Mouse (Mus musculus) embryonic facial prominence, embryonic 12.5 days (tissue): ENCODE measurements around the gene Trim38. TPM values are rescaled to one million over a fixed set of nuclear protein-coding genes. Genes with fewer than 3 reads are reported as not detected.
"Not testable (repeated sequence)": the region's sequence is repeated elsewhere in the genome, so short reads cannot be mapped to it uniquely, and the experiment has no call there.

ENCODE experiments used
- ATAC-seq: fragments of 200-750 bp; cut with Nextera tagmentation; 2 replicates; pipeline ENCODE4 v1.8.0; 2017; ENCODE audit not compliant: insufficient number of reproducible peaks, insufficient read depth, low FRiP score, low TSS enrichment
- H3K27ac ChIP-seq: fragments of 300-500 bp; sonication (generic); 2 replicates; pipeline ENCODE4 v1.5.1; 2016; ENCODE audit warnings: mild to moderate bottlenecking
- H3K27me3 ChIP-seq: fragments of 300-500 bp; sonication (generic); 2 replicates; pipeline ENCODE4 v1.6.1; 2016; ENCODE audit warnings: mild to moderate bottlenecking, moderate library complexity
- H3K36me3 ChIP-seq: fragments of 300-500 bp; sonication (generic); 2 replicates; pipeline ENCODE4 v1.6.1; 2016; ENCODE audit warnings: mild to moderate bottlenecking
- H3K4me1 ChIP-seq: fragments of 300-500 bp; sonication (generic); 2 replicates; pipeline ENCODE4 v1.6.1; 2016
- H3K4me2 ChIP-seq: fragments of 300-500 bp; sonication (generic); replicated peaks from 2 replicates; pipeline ENCODE4 v1.6.1; 2016; ENCODE audit warnings: mild to moderate bottlenecking, moderate library complexity
- H3K4me3 ChIP-seq: fragments of 300-500 bp; sonication (generic); 2 replicates; pipeline ENCODE4 v1.5.1; 2016; ENCODE audit warnings: mild to moderate bottlenecking
- H3K9ac ChIP-seq: fragments of 300-500 bp; sonication (generic); 2 replicates; pipeline ENCODE4 v1.6.1; 2016; ENCODE audit warnings: mild to moderate bottlenecking, moderate library complexity
- H3K9me3 ChIP-seq: fragments of 300-500 bp; sonication (generic); 2 replicates; pipeline ENCODE4 v1.6.1; 2016; ENCODE audit warnings: mild to moderate bottlenecking, moderate library complexity
- WGBS: fragments of 180-500 bp; shearing (Covaris S2); methylation state at CpG from one replicate; pipeline ENCODE4 v1.1.7; 2016; 5-methylcytosine and 5-hydroxymethylcytosine counted together
- polyA plus RNA-seq: library from polyadenylated mRNA; unstranded; fragments of >200 nt; fragmentation: Nextera tagmentation; extraction: Ambion mirVana; gene quantifications from 2 replicates; pipeline ENCODE4 v1.2.1, GENCODE M21; 2016

Trim38 gene
- polyA plus RNA-seq, 1 experiment from 2014 or later = 0.10 TPM

- no peaks in the 10 kb centered on the region for H3K27me3 ChIP-seq
- H3K4me3 ChIP-seq = peak overlapping the region; percentile 62
- peak overlapping the region; percentile 99 for H3K27ac ChIP-seq
- no peaks in the 10 kb centered on the region for H3K9me3 ChIP-seq
- under 1% methylated on average over 39 of the region's 39 CpGs for WGBS
- H3K4me1 ChIP-seq = peaks cover 9% of the 10 kb centered on the region; the same call in 1 of the 2 replicates
- H3K4me2 ChIP-seq = peak overlapping the region; percentile 92
- peak overlapping the region; percentile 83 for H3K9ac ChIP-seq
- ATAC-seq = peak; percentile 90
- H3K36me3 ChIP-seq = no peaks in the 10 kb centered on the region
Measured at GRCm38 (mm10) chr13:23739069-23739921, 30.4 kb upstream of the Trim38 start.

DNA sequence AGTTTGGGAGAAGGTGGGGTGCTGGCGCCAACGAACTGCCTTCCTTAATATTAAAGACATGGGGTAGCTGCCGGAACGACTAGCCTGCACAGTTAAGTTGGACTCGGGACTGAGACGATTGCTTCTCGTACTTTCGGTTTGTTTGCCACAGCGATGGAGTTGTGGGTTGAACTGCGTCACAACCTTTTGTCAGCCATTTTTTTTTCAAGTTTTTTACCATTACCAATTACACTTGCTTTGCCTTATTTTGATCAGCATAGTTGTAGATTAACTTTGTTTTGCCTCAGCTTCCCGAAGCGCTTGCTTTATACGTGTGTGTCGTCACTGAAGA is 29.8 kb upstream of the Trim38 start:
- Histone ChIP-seq H3K36me3 (no peaks in the 10 kb centered on the region), H3K27ac (peak overlapping the region; percentile 99), H3K4me2 (peak overlapping the region; percentile 92), H3K4me1 (peaks cover 13% of the 10 kb centered on the region; the same call in 1 of the 2 replicates), H3K9me3 (no peaks in the 10 kb centered on the region), H3K4me3 (peak overlapping the region; percentile 62), H3K27me3 (no peaks in the 10 kb centered on the region), H3K9ac (peak overlapping the region; percentile 83)
- 1% methylated on average over 14 of the region's 14 CpGs for WGBS
- ATAC-seq = no peak

DNA sequence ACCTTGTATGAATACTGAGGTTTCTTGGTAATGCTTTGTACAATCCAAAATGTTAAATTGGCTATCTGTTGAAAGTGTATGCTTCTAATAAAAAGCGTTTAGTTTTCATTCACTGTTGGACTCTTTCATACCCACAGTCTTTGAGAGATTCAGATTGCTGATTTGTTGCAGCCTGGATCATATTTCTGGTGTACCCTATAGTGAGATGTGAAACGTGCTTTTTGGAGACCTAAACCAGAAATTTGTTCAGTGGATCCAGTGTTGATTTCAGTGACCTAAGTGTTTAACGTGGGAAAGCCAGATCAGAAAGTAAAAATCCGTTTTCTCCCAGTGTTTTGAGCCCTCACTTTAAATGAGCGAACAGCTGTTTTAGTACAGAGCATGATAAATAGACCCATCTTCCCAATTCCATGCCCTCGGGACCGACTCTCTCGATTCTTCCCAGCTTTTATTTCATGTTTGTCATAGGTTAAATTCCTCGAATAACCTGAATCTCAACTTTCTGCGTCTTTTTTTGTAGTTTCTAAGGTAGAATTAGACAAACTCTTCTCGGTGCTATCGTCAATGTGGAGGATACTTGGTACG is 29.4 kb upstream of the Trim38 start:
- Histone ChIP-seq H3K4me2 (peak overlapping the region; percentile 92), H3K9ac (peak overlapping the region; percentile 83), H3K4me3 (peak overlapping the region; percentile 62), H3K27ac (peak overlapping the region; percentile 99), H3K36me3 (no peaks in the 10 kb centered on the region), H3K27me3 (no peaks in the 10 kb centered on the region), H3K9me3 (no peaks in the 10 kb centered on the region), H3K4me1 (peaks cover 13% of the 10 kb centered on the region; the same call in 1 of the 2 replicates)
- 28% methylated on average over 13 of the region's 13 CpGs for WGBS
- no peak for ATAC-seq

- Histone ChIP-seq H3K4me2 (peak overlapping the region; percentile 92), H3K36me3 (no peaks in the 10 kb centered on the region), H3K9ac (peak overlapping the region; percentile 83), H3K27ac (peak overlapping the region; percentile 99), H3K27me3 (no peaks in the 10 kb centered on the region), H3K4me1 (peaks cover 13% of the 10 kb centered on the region; the same call in 1 of the 2 replicates), H3K4me3 (peak overlapping the region; percentile 62), H3K9me3 (no peaks in the 10 kb centered on the region)
- 52% methylated on average over 5 of the region's 5 CpGs for WGBS
- ATAC-seq = no peak
Measured at GRCm38 (mm10) chr13:23740910-23741309, 28.8 kb upstream of the Trim38 start.

- no peak for ATAC-seq
- Histone ChIP-seq H3K4me3 (no peak overlapping the region), H3K4me2 (no peak overlapping the region), H3K9me3 (no peaks in the 10 kb centered on the region), H3K4me1 (peaks cover 13% of the 10 kb centered on the region; the same call in 1 of the 2 replicates), H3K36me3 (no peaks in the 10 kb centered on the region), H3K9ac (no peak overlapping the region), H3K27ac (0 out of 2 replicates have a peak overlapping the region, but pooled peaks have one; percentile 46), H3K27me3 (no peaks in the 10 kb centered on the region)
Measured at GRCm38 (mm10) chr13:23742007-23742406, 27.7 kb upstream of the Trim38 start.

- Histone ChIP-seq H3K27ac (no peak overlapping the region), H3K27me3 (no peaks in the 10 kb centered on the region)
- WGBS = 83% methylated on average over 5 of the region's 5 CpGs
Measured at GRCm38 (mm10) chr13:23743215-23743614, 26.5 kb upstream of the Trim38 start.

DNA sequence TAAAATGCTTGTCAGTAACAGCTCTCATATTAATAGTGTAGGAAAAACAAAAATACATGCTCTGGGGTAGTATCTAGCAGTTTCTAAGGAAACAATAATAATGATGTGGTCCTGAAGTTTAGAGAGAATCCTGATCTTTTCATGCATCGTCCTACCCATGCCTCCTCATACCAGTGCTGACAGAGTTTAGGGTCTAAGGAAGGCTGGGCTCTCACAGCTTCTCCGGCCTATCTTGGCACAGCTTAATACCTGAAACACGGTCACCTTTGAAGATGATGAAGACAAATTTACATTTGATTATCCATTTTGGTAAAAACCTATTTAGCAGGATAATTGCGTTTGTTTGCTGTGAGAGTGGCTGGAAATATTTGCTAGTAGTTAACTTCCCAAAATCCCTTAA is 25.8 kb upstream of the Trim38 start:
- 0 out of 2 replicates have a peak overlapping the region, but pooled peaks have one; percentile 40 for H3K4me3 ChIP-seq
- H3K27me3 ChIP-seq = no peaks in the 10 kb centered on the region
- H3K9ac ChIP-seq = peak overlapping the region; percentile 60; the same call in 1 of the 2 replicates
- ATAC-seq = no peak
- H3K4me2 ChIP-seq = peak overlapping the region; percentile 55
- WGBS = 34% methylated on average over 4 of the region's 4 CpGs
- no peaks in the 10 kb centered on the region for H3K9me3 ChIP-seq
- H3K4me1 ChIP-seq = peaks cover 18% of the 10 kb centered on the region; the same call in 1 of the 2 replicates
- no peaks in the 10 kb centered on the region for H3K36me3 ChIP-seq
- H3K27ac ChIP-seq = peak overlapping the region; percentile 98

More at GRCm38 (mm10) chr13:23743215-23743614, 26.5 kb upstream of the Trim38 start:
- Histone ChIP-seq H3K9ac (no peak overlapping the region), H3K9me3 (no peaks in the 10 kb centered on the region), H3K4me2 (no peak overlapping the region), H3K36me3 (no peaks in the 10 kb centered on the region), H3K4me3 (no peak overlapping the region), H3K4me1 (peaks cover 17% of the 10 kb centered on the region; the same call in 1 of the 2 replicates)
- ATAC-seq = no peak

DNA sequence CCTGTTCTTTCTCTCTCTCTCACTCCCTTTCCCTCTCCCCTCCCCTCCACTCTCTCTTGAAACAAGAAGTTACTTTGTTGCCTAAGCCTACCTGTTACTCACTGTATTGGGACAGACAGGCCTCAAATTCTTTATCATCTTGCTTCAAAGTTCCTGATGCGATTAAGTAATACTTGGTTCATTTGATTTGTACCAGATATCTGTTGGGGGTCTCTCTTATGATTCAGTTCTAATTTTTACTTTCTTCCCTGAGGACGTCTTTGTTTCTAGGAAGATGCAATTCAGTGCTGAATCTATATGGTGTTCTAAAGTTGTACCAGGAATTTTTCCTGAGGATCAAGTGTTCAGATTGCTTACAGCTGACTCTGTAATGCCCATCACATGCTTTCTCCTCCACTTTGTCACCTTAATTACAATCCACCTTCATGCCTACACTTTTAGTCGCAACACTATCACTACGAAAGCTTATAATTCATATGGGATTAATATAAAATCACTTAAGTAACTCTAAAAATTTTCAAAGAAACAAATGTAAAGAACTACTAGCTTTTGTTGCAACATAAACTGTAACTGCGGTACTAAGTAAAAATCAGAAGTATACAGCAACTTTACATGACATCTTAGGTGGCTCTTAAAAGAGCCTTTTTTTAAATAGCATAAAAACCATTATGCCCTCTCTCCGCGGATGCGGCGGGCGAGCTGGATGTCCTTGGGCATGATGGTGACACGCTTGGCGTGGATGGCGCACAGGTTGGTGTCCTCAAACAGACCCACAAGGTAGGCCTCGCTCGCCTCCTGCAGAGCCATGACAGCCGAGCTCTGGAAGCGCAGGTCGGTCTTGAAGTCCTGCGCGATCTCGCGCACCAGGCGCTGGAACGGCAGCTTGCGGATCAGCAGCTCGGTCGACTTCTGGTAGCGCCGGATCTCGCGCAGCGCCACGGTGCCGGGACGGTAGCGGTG is 25.0 kb upstream of the Trim38 start:
- Histone ChIP-seq H3K4me1 (peaks cover 18% of the 10 kb centered on the region; the same call in 1 of the 2 replicates), H3K4me3 (peak overlapping the region; percentile 40), H3K9me3 (no peaks in the 10 kb centered on the region), H3K27ac (peak overlapping the region; percentile 98), H3K4me2 (peak overlapping the region; percentile 55), H3K9ac (peak overlapping the region; percentile 60), H3K36me3 (no peaks in the 10 kb centered on the region), H3K27me3 (no peaks in the 10 kb centered on the region)
- no peak for ATAC-seq
- WGBS = 1% methylated on average over 16 of the region's 36 CpGs

GRCm38 (mm10) chr13:23745381-23746161 is 24.1 kb upstream of the Trim38 start, which contains the start of gene Hist1h3c:
TSS of gene Hist1h3c (minus strand) at chr13:23745602.
- under 1% methylated on average over 24 of the region's 28 CpGs for WGBS
- Histone ChIP-seq H3K9ac (peak within 1 kb of the TSS; percentile 60), H3K9me3 (no peaks in the 10 kb centered on the region), H3K4me2 (peak within 1 kb of the TSS; percentile 66), H3K36me3 (no peaks in the 10 kb centered on the region), H3K27me3 (no peaks in the 10 kb centered on the region), H3K4me3 (peak within 1 kb of the TSS; percentile 40), H3K4me1 (peaks cover 15% of the 10 kb centered on the region; the same call in 1 of the 2 replicates), H3K27ac (peak within 1 kb of the TSS; percentile 98)
- ATAC-seq = peak; percentile 55; the same call in 1 of the 2 replicates

DNA sequence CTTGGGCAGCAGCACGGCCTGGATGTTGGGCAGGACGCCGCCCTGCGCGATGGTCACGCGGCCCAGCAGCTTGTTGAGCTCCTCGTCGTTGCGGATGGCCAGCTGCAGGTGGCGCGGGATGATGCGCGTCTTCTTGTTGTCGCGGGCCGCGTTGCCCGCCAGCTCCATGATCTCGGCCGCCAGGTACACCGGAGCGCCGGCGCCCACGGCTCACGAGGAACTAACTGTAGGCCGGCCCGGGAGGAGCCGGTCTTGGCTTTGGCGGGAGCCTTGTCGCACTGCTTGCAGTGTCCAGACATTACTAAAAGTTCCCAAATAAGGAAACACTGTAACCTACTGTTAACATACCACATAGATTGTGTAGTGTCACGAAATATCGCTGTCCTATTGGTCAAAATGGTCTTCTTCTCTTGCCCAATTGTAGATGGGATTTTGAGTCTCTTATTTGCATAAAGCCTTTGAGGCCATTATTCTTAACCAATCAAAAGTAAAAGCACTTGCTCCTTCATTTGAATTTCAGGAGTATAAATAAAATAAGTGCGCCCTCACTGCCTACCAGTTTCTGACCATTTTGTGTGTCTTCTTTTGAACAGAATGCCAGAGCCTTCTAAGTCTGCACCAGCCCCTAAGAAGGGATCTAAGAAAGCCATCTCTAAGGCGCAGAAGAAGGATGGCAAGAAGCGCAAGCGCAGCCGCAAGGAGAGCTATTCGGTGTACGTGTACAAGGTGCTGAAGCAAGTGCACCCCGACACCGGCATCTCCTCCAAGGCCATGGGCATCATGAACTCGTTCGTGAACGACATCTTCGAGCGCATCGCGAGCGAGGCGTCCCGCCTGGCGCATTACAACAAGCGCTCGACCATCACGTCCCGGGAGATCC is 23.3 kb upstream of the Trim38 start, which contains the start of gene Hist1h2bb:
Hist1h2bb (plus strand) TSS at position 534 of the 880 bp plus-strand sequence.
- Histone ChIP-seq H3K4me1 (peaks cover 10% of the 10 kb centered on the region; the same call in 1 of the 2 replicates), H3K4me2 (peak within 1 kb of the TSS; percentile 66), H3K4me3 (peak within 1 kb of the TSS; percentile 40), H3K27ac (peak within 1 kb of the TSS; percentile 98), H3K9ac (peak within 1 kb of the TSS; percentile 54)
- ATAC-seq = peak; percentile 92
- not testable (repeated sequence) for H3K36me3 ChIP-seq, H3K27me3 ChIP-seq, H3K9me3 ChIP-seq
- WGBS = under 1% methylated on average over 43 of the region's 58 CpGs
